Mouse (Mus musculus): Measurements from ENCODE around the gene Anks1.

- TF ChIP-seq CTCF (IDR thresholded peaks at IDR 0.05; ENCODE audit: control insufficient read depth, insufficient read depth, low read length) (peak; percentile 88), POLR2A (IDR thresholded peaks at IDR 0.05; ENCODE audit: borderline replicate concordance, control insufficient read depth, low read depth, low read length) (0 out of 2 replicates have a peak, but pooled peaks have one; percentile 18)
These were observed 170.5 kb downstream of the Anks1 start for GRCm38 (mm10) chr17:28079618-28080017.
